Mouse (Mus musculus): ENCODE data around the gene Adh1. TPM values are rescaled to one million over a fixed set of nuclear protein-coding genes. Genes with fewer than 3 reads are reported as not detected.

Gene Adh1
- polyA plus RNA-seq, 1 experiment from 2014 or later, result 160 TPM

GRCm38 (mm10) chr3:138291529-138292117, 30.8 kb downstream of the Adh1 start:
- ATAC-seq (replicated peaks; ENCODE audit: low FRiP score, low read depth) (peak; percentile 69; the same call in 1 of the 2 replicates), DNase-seq (ENCODE audit: low spot score) (no peak)
- Histone ChIP-seq H3K9ac (ENCODE audit: low read depth, low read length) (no peak overlapping the region), H3K36me3 (ENCODE audit: insufficient read depth, low read length) (no peaks in the 10 kb centered on the region), H3K4me3 (replicated peaks; ENCODE audit: low read depth, low read length) (no peak overlapping the region), H3K27me3 (ENCODE audit: insufficient read depth, low read length) (no peaks in the 10 kb centered on the region), H3K9me3 (replicated peaks; ENCODE audit: low read length) (no peaks in the 10 kb centered on the region), H3K4me2 (ENCODE audit: low read length) (no peak overlapping the region), H3K27ac (no peak overlapping the region), H3K4me1 (replicated peaks; ENCODE audit: insufficient read depth, low read length) (no peaks in the 10 kb centered on the region)
- TF ChIP-seq CTCF (IDR thresholded peaks at IDR 0.05; ENCODE audit: low read depth), result no peak
- WGBS, result 83% methylated on average over 4 of the region's 4 CpGs

- ATAC-seq (replicated peaks; ENCODE audit: low FRiP score, low read depth), result no peak
- no peak overlapping the region for H3K27ac ChIP-seq
- H3K36me3 ChIP-seq (ENCODE audit: insufficient read depth, low read length), result no peaks in the 10 kb centered on the region
- no peak for DNase-seq (ENCODE audit: low spot score)
- no peak overlapping the region for H3K4me3 ChIP-seq (replicated peaks; ENCODE audit: low read depth, low read length)
- no peaks in the 10 kb centered on the region for H3K27me3 ChIP-seq (ENCODE audit: insufficient read depth, low read length)
- no peak overlapping the region for H3K4me2 ChIP-seq (ENCODE audit: low read length)
- TF ChIP-seq CTCF (IDR thresholded peaks at IDR 0.05; ENCODE audit: low read depth), result no peak
- no peaks in the 10 kb centered on the region for H3K4me1 ChIP-seq (replicated peaks; ENCODE audit: insufficient read depth, low read length)
- no peak overlapping the region for H3K9ac ChIP-seq (ENCODE audit: low read depth, low read length)
- H3K9me3 ChIP-seq (replicated peaks; ENCODE audit: low read length), result no peaks in the 10 kb centered on the region
- 91% methylated on average over 7 of the region's 7 CpGs for WGBS
These were observed 32.6 kb downstream of the Adh1 start for GRCm38 (mm10) chr3:138293298-138293895.

DNA sequence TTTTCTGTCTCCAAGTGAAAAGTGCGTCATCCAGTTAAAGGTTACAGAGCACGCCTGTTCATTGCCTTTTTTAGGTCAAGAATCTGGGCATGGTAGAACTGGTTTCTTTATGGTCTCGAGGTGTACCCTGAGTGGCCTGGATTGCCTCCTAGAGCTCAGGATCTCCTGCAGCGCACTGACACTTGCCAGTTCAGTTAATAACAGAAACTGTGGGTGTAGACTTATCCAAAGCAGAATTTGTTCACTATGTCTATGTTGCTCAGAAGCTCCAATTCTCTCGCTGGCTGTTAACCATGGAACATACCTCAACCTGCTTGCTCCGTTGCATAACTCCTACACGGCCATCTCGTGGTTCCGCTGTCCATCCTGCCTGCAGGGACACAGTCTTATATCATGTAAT, 39.3 kb downstream of the Adh1 start:
- H3K4me2 ChIP-seq (ENCODE audit: low read length), result no peak overlapping the region
- DNase-seq (ENCODE audit: low spot score), result no peak
- peaks cover 12% of the 10 kb centered on the region for H3K4me1 ChIP-seq (replicated peaks; ENCODE audit: insufficient read depth, low read length)
- H3K27ac ChIP-seq, result no peak overlapping the region
- no peak for TF ChIP-seq CTCF (IDR thresholded peaks at IDR 0.05; ENCODE audit: low read depth)
- H3K27me3 ChIP-seq (ENCODE audit: insufficient read depth, low read length), result no peaks in the 10 kb centered on the region
- H3K9ac ChIP-seq (ENCODE audit: low read depth, low read length), result no peak overlapping the region
- ATAC-seq (replicated peaks; ENCODE audit: low FRiP score, low read depth), result no peak
- no peak overlapping the region for H3K4me3 ChIP-seq (replicated peaks; ENCODE audit: low read depth, low read length)
- no peaks in the 10 kb centered on the region for H3K9me3 ChIP-seq (replicated peaks; ENCODE audit: low read length)
- 91% methylated on average over 9 of the region's 9 CpGs for WGBS
- no peaks in the 10 kb centered on the region for H3K36me3 ChIP-seq (ENCODE audit: insufficient read depth, low read length)

DNA sequence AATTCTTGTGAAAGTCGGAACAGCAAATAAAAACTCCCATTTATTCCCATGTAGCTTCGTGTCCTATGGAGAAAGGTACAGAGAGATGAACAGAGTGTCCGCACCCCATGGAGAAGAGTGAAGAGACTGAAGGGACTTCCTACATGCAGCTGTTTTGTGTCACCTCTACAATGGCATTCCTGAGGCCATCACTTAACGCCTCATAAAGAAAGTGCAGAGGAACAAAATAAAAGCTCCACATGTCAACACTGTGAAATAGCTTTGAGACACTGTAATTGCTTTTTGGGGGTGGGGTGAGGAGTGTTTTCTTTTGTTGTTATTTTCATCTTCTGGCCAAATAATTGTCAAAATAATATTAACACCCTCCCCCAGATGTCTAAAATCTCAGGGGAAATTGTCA, 41.9 kb downstream of the Adh1 start:
- H3K36me3 ChIP-seq (ENCODE audit: insufficient read depth, low read length), result no peaks in the 10 kb centered on the region
- ATAC-seq (replicated peaks; ENCODE audit: low FRiP score, low read depth), result no peak; the same call in 1 of the 2 replicates
- no peaks in the 10 kb centered on the region for H3K27me3 ChIP-seq (ENCODE audit: insufficient read depth, low read length)
- peaks cover 15% of the 10 kb centered on the region for H3K4me1 ChIP-seq (replicated peaks; ENCODE audit: insufficient read depth, low read length)
- no peaks in the 10 kb centered on the region for H3K9me3 ChIP-seq (replicated peaks; ENCODE audit: low read length)
- H3K9ac ChIP-seq (ENCODE audit: low read depth, low read length), result no peak overlapping the region
- peak; percentile 78 for DNase-seq (ENCODE audit: low spot score)
- H3K27ac ChIP-seq, result peak overlapping the region; percentile 42; the same call in 1 of the 2 replicates
- no peak overlapping the region for H3K4me2 ChIP-seq (ENCODE audit: low read length)
- 38% methylated on average over 4 of the region's 4 CpGs for WGBS
- no peak overlapping the region for H3K4me3 ChIP-seq (replicated peaks; ENCODE audit: low read depth, low read length)
- no peak for TF ChIP-seq CTCF (IDR thresholded peaks at IDR 0.05; ENCODE audit: low read depth)

DNA sequence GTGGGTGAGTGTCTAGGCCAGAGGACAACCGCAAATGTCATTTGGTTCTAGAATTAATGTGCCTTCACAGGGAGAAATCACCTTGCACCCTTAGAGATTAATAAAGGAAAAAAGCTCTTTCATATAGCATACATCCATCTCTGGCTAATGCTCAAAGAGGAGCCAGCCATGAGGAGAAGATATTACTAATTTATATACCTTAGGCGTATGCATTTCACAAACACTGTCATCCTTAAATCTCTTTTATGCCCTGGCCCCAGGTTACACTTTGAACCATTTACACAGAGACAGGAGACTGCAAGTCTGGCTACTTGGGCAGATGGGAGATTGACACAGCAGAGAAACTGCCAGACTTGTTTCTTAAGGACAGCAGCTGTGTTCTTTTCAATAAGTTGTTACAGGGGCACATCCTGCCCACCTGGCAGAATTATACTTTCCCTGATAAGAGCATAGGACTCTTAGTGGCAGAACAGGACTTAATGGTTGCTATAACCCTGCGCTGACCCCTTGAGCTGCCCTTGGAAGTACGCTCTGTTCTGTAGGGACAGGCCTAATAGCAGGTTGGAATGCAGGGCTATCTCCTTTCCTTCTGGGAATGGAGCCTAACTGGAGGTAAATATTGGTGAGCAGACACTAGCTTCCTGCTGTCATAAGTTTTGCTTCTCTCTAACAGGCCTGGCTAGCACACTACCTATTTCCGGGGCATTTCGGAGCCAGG, 43.1 kb downstream of the Adh1 start:
- no peaks in the 10 kb centered on the region for H3K36me3 ChIP-seq (ENCODE audit: insufficient read depth, low read length)
- H3K4me1 ChIP-seq (replicated peaks; ENCODE audit: insufficient read depth, low read length), result peaks cover 15% of the 10 kb centered on the region
- 0 out of 2 replicates have a peak overlapping the region, but pooled peaks have one; percentile 21 for H3K27ac ChIP-seq
- H3K4me3 ChIP-seq (replicated peaks; ENCODE audit: low read depth, low read length), result no peak overlapping the region
- no peaks in the 10 kb centered on the region for H3K9me3 ChIP-seq (replicated peaks; ENCODE audit: low read length)
- no peak for TF ChIP-seq CTCF (IDR thresholded peaks at IDR 0.05; ENCODE audit: low read depth)
- H3K9ac ChIP-seq (ENCODE audit: low read depth, low read length), result no peak overlapping the region
- no peaks in the 10 kb centered on the region for H3K27me3 ChIP-seq (ENCODE audit: insufficient read depth, low read length)
- DNase-seq (ENCODE audit: low spot score), result peak; percentile 30
- H3K4me2 ChIP-seq (ENCODE audit: low read length), result no peak overlapping the region
- WGBS, result 49% methylated on average over 6 of the region's 6 CpGs
- ATAC-seq (replicated peaks; ENCODE audit: low FRiP score, low read depth), result no peak

- H3K4me1 ChIP-seq (replicated peaks; ENCODE audit: insufficient read depth, low read length), result peaks cover 15% of the 10 kb centered on the region
- H3K27ac ChIP-seq, result 0 out of 2 replicates have a peak overlapping the region, but pooled peaks have one; percentile 21
- no peaks in the 10 kb centered on the region for H3K36me3 ChIP-seq (ENCODE audit: insufficient read depth, low read length)
- DNase-seq (ENCODE audit: low spot score), result no peak
- H3K9ac ChIP-seq (ENCODE audit: low read depth, low read length), result no peak overlapping the region
- H3K4me3 ChIP-seq (replicated peaks; ENCODE audit: low read depth, low read length), result no peak overlapping the region
- H3K9me3 ChIP-seq (replicated peaks; ENCODE audit: low read length), result no peaks in the 10 kb centered on the region
- H3K4me2 ChIP-seq (ENCODE audit: low read length), result no peak overlapping the region
- WGBS, result 52% methylated on average over 4 of the region's 4 CpGs
- no peaks in the 10 kb centered on the region for H3K27me3 ChIP-seq (ENCODE audit: insufficient read depth, low read length)
- no peak for TF ChIP-seq CTCF (IDR thresholded peaks at IDR 0.05; ENCODE audit: low read depth)
- no peak for ATAC-seq (replicated peaks; ENCODE audit: low FRiP score, low read depth)
These were observed 43.7 kb downstream of the Adh1 start for GRCm38 (mm10) chr3:138304489-138304871.

Measured in kidney, postnatal 0 days (tissue).